Mouse (Mus musculus) 3134 (cell line): ENCODE measurements at regions not wholly inside any gene's neighbourhood (a gene's known extent, or its start where the extent isn't known, plus 50 kb on each side); places are given as distances from the start of the nearest gene placed in this dataset.
"Not testable (repeated sequence)": the region's sequence is repeated elsewhere in the genome, so short reads cannot be mapped to it uniquely, and the experiment has no call there.

ENCODE experiments used
- DNase-seq: peaks from one replicate; pipeline ENCODE4 v3.0.0-alpha.2; 2011; ENCODE audit warnings: low spot score; ENCODE audit not compliant: insufficient read length; ENCODE audit errors: extremely low read depth

- no peak for DNase-seq
Observed at GRCm38 (mm10) chr6:14632837-14633236, 122.2 kb downstream of the Ppp1r3a start.

- DNase-seq = no peak
Observed at GRCm38 (mm10) chr6:14631719-14632445, 123.2 kb downstream of the Ppp1r3a start.

- no peak for DNase-seq
Observed at GRCm38 (mm10) chr6:14616629-14617028, 138.4 kb downstream of the Ppp1r3a start.

- DNase-seq = no peak
Observed at GRCm38 (mm10) chr6:14608076-14608475, 147.0 kb downstream of the Ppp1r3a start.

- DNase-seq = no peak
Observed at GRCm38 (mm10) chr6:14600543-14601249, 154.4 kb downstream of the Ppp1r3a start.

GRCm38 (mm10) chr6:14596880-14597466 is 158.1 kb downstream of the Ppp1r3a start:
- no peak for DNase-seq

- no peak for DNase-seq
Observed at GRCm38 (mm10) chr6:14585827-14586226, 169.2 kb downstream of the Ppp1r3a start.

GRCm38 (mm10) chr6:14583829-14584228 is 171.2 kb downstream of the Ppp1r3a start:
- DNase-seq = no peak

- no peak for DNase-seq
Observed at GRCm38 (mm10) chr6:14574607-14575006, 180.5 kb downstream of the Ppp1r3a start.

- DNase-seq = no peak
Observed at GRCm38 (mm10) chr6:14573001-14573400, 182.1 kb downstream of the Ppp1r3a start.

GRCm38 (mm10) chr6:14540333-14540732 is 214.7 kb downstream of the Ppp1r3a start:
- DNase-seq = no peak

GRCm38 (mm10) chr6:14529096-14529495 is 226.0 kb downstream of the Ppp1r3a start:
- no peak for DNase-seq

- DNase-seq = no peak
Observed at GRCm38 (mm10) chr6:14528564-14528963, 226.5 kb downstream of the Ppp1r3a start.

GRCm38 (mm10) chr6:14522742-14523141 is 232.3 kb downstream of the Ppp1r3a start:
- peak; percentile 9 for DNase-seq

- DNase-seq = no peak
Observed at GRCm38 (mm10) chr6:14521321-14521720, 233.8 kb downstream of the Ppp1r3a start.

GRCm38 (mm10) chr6:14504171-14504570 is 250.9 kb downstream of the Ppp1r3a start:
- DNase-seq = peak; percentile 11

GRCm38 (mm10) chr6:14500663-14501062 is 254.4 kb downstream of the Ppp1r3a start:
- DNase-seq = no peak

GRCm38 (mm10) chr6:14499882-14500281 is 255.2 kb downstream of the Ppp1r3a start:
- DNase-seq = not testable (repeated sequence)

GRCm38 (mm10) chr6:14486642-14487041 is 268.4 kb downstream of the Ppp1r3a start:
- DNase-seq = not testable (repeated sequence)

GRCm38 (mm10) chr6:14456394-14456793 is 298.7 kb downstream of the Ppp1r3a start:
- no peak for DNase-seq

GRCm38 (mm10) chr6:14453321-14453720 is 301.8 kb downstream of the Ppp1r3a start:
- not testable (repeated sequence) for DNase-seq

- no peak for DNase-seq
Observed at GRCm38 (mm10) chr6:14431751-14432150, 323.3 kb downstream of the Ppp1r3a start.
